Mouse (Mus musculus) frontal cortex, postnatal 25 days (tissue): ENCODE results near the gene Fam71d.

Experiments used
- DNase-seq, 2 experiments: peaks; one replicate each; pipeline ENCODE4 v3.0.0; 2022; ENCODE audit warnings: low spot score in 2 of 2

The Fam71d gene

GRCm38 (mm10) chr12:78773211-78773610, 81.9 kb downstream of the Fam71d start:
- no peak for DNase-seq

- DNase-seq: no peak
Measured at GRCm38 (mm10) chr12:78777916-78778315, 86.6 kb downstream of the Fam71d start.

- DNase-seq: no peak
Measured at GRCm38 (mm10) chr12:78778423-78779067, 87.2 kb downstream of the Fam71d start.
